Mouse (Mus musculus) thymus, postnatal 4 days (tissue): ENCODE results near the gene Tfeb.

Source experiments
- DNase-seq: peaks from one replicate; pipeline ENCODE4 v3.0.0; 2021

Tfeb gene

DNA sequence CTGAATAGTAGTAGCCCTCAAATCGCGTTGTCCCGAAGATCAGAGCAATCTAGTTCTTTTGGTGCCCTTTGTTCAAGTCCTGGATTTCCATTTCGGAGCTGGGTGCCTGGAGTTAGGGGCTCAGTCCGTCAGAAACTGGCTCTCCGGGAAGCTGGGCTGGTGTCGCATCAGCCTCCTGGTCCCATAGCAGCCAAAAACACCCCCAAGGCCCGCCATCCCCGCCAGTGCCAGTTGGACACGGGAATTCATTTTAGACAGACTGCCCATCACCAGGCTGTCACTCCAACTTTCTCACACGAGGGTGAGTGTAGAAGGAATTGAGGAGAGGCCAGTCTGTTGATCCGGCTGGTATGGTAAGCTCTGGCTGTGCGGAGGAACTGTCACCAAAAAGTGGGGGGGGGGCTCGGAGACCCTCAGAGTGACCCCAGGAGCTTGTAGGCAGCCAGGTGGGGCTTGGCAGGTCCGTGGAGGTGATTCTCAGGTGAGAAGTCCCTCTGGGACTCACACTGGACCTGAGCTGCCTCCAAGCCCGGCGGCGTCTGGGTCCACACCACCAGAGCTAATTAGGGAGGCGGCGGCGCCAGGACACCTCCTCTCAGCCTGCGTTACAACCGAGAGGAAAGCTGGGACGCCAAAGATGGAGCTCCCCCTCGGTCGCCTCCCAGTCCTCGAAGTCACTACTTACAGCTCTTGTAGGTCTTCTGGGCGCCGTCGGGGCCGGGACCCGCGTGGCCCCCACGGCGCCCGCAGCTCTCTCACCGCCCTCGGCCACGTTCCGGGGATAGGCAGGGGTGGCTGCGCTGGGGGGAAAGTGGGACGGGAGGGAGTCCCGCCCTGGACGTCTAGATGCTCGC lies 97.0 kb downstream of the Tfeb start:
- no peak for DNase-seq

DNA sequence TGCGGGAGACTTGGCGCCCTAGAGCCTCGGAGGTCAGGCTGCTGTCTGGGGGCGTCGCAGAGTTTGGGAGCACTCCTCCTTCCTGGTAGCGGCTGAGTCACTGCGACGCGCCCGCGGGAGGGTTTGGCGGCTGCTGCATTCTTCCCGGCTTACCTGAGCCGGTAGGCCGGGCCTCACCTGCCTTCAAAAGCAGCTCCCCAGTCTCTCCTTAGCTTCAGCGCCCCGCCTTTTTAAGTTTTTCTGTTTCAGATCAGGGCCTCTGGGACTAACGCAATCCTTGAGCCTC lies 97.6 kb downstream of the Tfeb start, which contains the start of gene Mdfi:
Gene Mdfi, minus strand, starts transcription at position 210 of the 286 bp plus-strand sequence.
- DNase-seq, result peak; percentile 41

DNA sequence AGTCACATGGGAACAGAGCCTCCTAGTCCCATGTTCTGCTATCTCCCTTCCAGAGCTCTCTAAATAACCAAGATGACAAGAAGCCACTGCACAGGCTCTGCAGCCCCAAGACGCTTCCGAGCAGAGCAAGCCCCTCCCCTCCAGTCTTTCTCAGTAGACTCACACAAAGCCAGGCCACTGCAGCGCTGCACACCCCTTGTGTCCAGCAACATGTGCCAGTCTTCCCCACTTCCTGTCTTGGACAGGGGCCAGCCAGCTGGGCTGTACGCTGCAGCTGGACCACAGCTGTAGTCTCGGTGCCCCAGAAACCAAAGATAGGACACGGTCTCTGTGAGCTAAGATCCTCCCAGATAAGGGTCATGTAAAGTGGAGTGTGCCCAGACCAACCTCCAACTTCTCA lies 101.0 kb downstream of the Tfeb start:
- DNase-seq, result no peak

DNA sequence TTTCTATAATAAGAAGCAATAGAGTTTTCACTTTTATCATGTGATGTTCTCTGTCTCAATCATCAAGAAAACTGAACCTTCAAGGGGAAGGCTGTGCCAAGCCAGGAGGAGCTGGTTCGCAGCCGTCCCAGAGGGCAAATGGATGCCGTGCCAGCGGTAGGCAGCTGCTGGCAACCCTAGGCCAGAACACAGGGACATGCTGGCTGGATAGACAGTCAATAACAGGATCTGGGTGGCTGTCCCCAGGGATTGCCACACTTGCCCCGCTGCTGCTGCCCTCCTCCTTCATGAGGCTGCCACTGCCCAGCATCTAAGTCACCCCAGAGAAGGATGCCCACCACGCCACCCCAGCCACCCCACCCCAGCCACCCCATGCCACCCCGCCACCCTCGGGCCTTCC lies 104.7 kb downstream of the Tfeb start:
- no peak for DNase-seq
